11 mouse cellular contexts compared by ENCODE assay signal in the genomic region with DNA sequence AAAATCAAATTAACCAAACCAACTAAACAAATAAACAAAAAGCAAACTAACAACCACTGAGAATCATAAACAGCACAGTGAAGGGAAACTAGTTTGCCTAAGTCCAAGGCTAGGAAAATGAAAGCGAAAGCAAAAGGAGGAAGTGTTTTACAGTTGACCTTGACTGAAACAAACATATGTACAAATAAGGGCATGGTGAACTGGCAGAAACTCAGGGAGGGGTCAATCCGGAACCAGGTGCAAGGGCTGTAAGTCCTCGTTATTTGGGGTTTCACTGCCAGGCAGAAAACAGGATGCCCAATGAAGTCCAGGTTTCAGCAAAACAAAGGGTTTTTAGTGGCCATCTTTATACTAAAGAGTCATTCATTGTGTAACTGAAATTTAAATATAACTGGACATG. TPM values are rescaled to one million over a fixed set of nuclear protein-coding genes. Genes with fewer than 3 reads are reported as not detected.
DNase-seq lines count a peak whose midpoint lies in the region; ATAC-seq and TF ChIP-seq lines count a peak whose summit lies in the region.
"Had no signal": no experiment of that assay in that cellular context is flagged by ENCODE, and none has a peak within 500 bp of the region (broad histone marks: within the 10 kb centered on the region; RNA-seq: fewer than 3 reads in every experiment).

No protein-coding gene starts in this region.

- no peak overlapping the region for H3K27ac ChIP-seq in intestine, postnatal 0 days (ENCODE audit: low read depth, low read length)
- no peak overlapping the region for H3K27ac ChIP-seq in intestine, embryonic 16.5 days (ENCODE audit: low read length)
- H3K27ac ChIP-seq: layer of hippocampus, adult 2 months; stomach, embryonic 15.5 days had no signal

- H3K4me1 ChIP-seq in intestine, postnatal 0 days (replicated peaks; ENCODE audit: control insufficient read depth, insufficient read depth, low read length): no peaks in the 10 kb centered on the region
- H3K4me1 ChIP-seq in intestine, embryonic 16.5 days (ENCODE audit: control insufficient read depth, insufficient read depth, low read length): no peaks in the 10 kb centered on the region
- H3K4me1 ChIP-seq: stomach, embryonic 15.5 days had no signal

- WGBS in intestine, postnatal 0 days: 56% methylated on average over 3 of the region's 3 CpGs
- 69% methylated on average over 3 of the region's 3 CpGs for WGBS in intestine, embryonic 16.5 days

- TF ChIP-seq CTCF in intestine, postnatal 0 days (IDR thresholded peaks at IDR 0.05; ENCODE audit: low read depth): no peak

- H3K9ac ChIP-seq in intestine, postnatal 0 days (ENCODE audit: low read depth, low read length): no peak overlapping the region
- H3K9ac ChIP-seq in intestine, embryonic 16.5 days (ENCODE audit: low read depth, low read length): no peak overlapping the region
- H3K9ac ChIP-seq: stomach, embryonic 15.5 days had no signal

- no peak overlapping the region for H3K4me2 ChIP-seq in intestine, postnatal 0 days (replicated peaks; ENCODE audit: low read depth)
- no peak overlapping the region for H3K4me2 ChIP-seq in intestine, embryonic 16.5 days (ENCODE audit: low read depth, low read length)
- H3K4me2 ChIP-seq: stomach, embryonic 15.5 days had no signal

- H3K27me3 ChIP-seq in intestine, postnatal 0 days (replicated peaks; ENCODE audit: control insufficient read depth, insufficient read depth, low read length): no peaks in the 10 kb centered on the region
- no peaks in the 10 kb centered on the region for H3K27me3 ChIP-seq in intestine, embryonic 16.5 days (replicated peaks; ENCODE audit: control insufficient read depth, insufficient read depth, low read length)
- H3K27me3 ChIP-seq: stomach, embryonic 15.5 days had no signal

- no peaks in the 10 kb centered on the region for H3K36me3 ChIP-seq in intestine, postnatal 0 days (ENCODE audit: control insufficient read depth, insufficient read depth)
- no peaks in the 10 kb centered on the region for H3K36me3 ChIP-seq in intestine, embryonic 16.5 days (ENCODE audit: control insufficient read depth, insufficient read depth, low read length)
- H3K36me3 ChIP-seq: stomach, embryonic 15.5 days had no signal

- peak; percentile 49; the same call in 1 of the 2 replicates for ATAC-seq in intestine, postnatal 0 days
- no peak for ATAC-seq in intestine, embryonic 16.5 days
- ATAC-seq in monocyte, adult 5-6 weeks (replicated peaks; ENCODE audit: insufficient number of reproducible peaks, low FRiP score, low TSS enrichment, poor library complexity, severe bottlenecking): peak; percentile 82

- DNase-seq in A20 (ENCODE audit: low read depth, low spot score): peak; percentile 92
- peak; percentile 77 for DNase-seq in ZHBTc4 (ENCODE audit: low read depth, low spot score)
- DNase-seq in embryo, embryonic 11 days: no peak
- no peak for DNase-seq in cerebellum, postnatal 4 days (ENCODE audit: low spot score in 2 of 2)
- DNase-seq in cerebellum, adult 9-10 months: no peak
- DNase-seq: gastrocnemius, postnatal 36 days had no signal

- H3K9me3 ChIP-seq in intestine, postnatal 0 days (ENCODE audit: control insufficient read depth): no peaks in the 10 kb centered on the region
- no peaks in the 10 kb centered on the region for H3K9me3 ChIP-seq in intestine, embryonic 16.5 days (ENCODE audit: control insufficient read depth, low read length)
- H3K9me3 ChIP-seq: stomach, embryonic 15.5 days had no signal

- no peak overlapping the region for H3K4me3 ChIP-seq in intestine, postnatal 0 days (ENCODE audit: low read depth, low read length)
- H3K4me3 ChIP-seq in intestine, embryonic 16.5 days (ENCODE audit: low read length): no peak overlapping the region
- H3K4me3 ChIP-seq: layer of hippocampus, adult 2 months; stomach, embryonic 15.5 days had no signal

RNA-seq across cellular contexts. Expression of a gene that starts 45.2 kb away (rescaled TPM):
- polyA plus RNA-seq in intestine, postnatal 0 days (2015; fragmentation: Nextera tagmentation; extraction: Ambion mirVana): 235 TPM in 2 replicates
- polyA plus RNA-seq in intestine, embryonic 16.5 days (2015; fragmentation: Nextera tagmentation; extraction: Ambion mirVana): 497 and 562 TPM in 2 replicates
- 211 to 254 TPM (median 218 TPM) in 3 replicates for total RNA-seq in monocyte, adult 5-6 weeks (2017)

Comparison
In these comparisons a context has a peak if more than half of its experiments do, and no peak if none do; other contexts are left out.
1. DNase-seq: peak in A20 (single experiment) and ZHBTc4 (single experiment); none in embryo, embryonic 11 days (single experiment), cerebellum, postnatal 4 days (0 of 2) and cerebellum, adult 9-10 months (single experiment).